Mouse (Mus musculus) c-Kit-positive CD71-positive TER-119-positive erythroid progenitor cells, embryonic 14.5 days (primary cell): ENCODE measurements at regions not wholly inside any gene's neighbourhood (a gene's known extent, or its start where the extent isn't known, plus 50 kb on each side); places are given as distances from the start of the nearest gene placed in this dataset.

Experiments
- DNase-seq: peaks from one replicate; pipeline ENCODE4 v3.0.0-alpha.2; 2013; ENCODE audit warnings: low spot score

- no peak for DNase-seq
These were observed 64.3 kb upstream of the Ercc4 start for GRCm38 (mm10) chr16:13045079-13045590.

GRCm38 (mm10) chr16:13046366-13047120 lies 62.9 kb upstream of the Ercc4 start:
- no peak for DNase-seq

- DNase-seq = no peak
These were observed 60.2 kb upstream of the Ercc4 start for GRCm38 (mm10) chr16:13049321-13049720.

GRCm38 (mm10) chr16:13050225-13050892 lies 59.1 kb upstream of the Ercc4 start:
- no peak for DNase-seq

GRCm38 (mm10) chr16:13054956-13055355 lies 54.5 kb upstream of the Ercc4 start:
- no peak for DNase-seq
